Mouse (Mus musculus): ENCODE results near the gene Aim2.

DNA sequence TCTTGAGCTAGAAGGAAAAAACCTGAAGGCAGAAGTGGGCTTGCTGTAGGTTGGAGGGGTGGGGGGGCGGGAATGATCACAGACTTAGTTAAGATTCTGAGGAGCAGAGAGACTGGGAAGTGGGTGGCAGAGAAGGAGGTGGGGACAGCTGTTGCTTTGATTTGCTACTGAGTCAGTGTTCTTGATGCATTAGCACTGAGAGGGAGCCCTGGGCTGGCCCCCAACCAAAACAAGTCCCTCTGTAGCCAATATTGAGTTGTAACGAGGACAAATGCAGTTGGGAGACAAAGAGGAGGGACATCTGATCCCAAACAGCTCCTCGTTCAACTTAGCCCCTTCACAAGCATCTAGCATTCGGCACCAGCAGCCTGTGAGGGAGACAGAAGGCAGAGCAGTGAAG, 7.1 kb downstream of the Aim2 start:
- no peak for TF ChIP-seq POLR2A (IDR thresholded peaks at IDR 0.05; ENCODE audit: borderline replicate concordance, low read depth, low read length)
- no peak for TF ChIP-seq CTCF (IDR thresholded peaks at IDR 0.05; ENCODE audit: low read depth, low read length)
